Mouse (Mus musculus) mouse embryonic stem cell (cell line): ENCODE results near the gene Clpb.

Experiments
- in situ Hi-C, 2 experiments: fragments of 300-500 bp; cut with MboI; formaldehyde crosslinking; loops; 1 replicate in 1 of 2; 3 replicates in 1 of 2; pipeline ENCODE4 v1.14.3; 2019 to 2020; ENCODE audit warnings: low sequenced_read_pairs in 2 of 2, low pct_unique_long_range_greater_than_20kb in 1 of 2, mixed read lengths in 1 of 2; ENCODE audit not compliant: unreplicated experiment in 1 of 2

Gene Clpb

GRCm38 (mm10) chr7:101662006-101662405, 1.4 kb upstream of the Clpb start:
- in situ Hi-C loops: loop anchor here (5.0 to 25.0 kb wide), 3 partner anchors 135 to 425 kb away; partner anchors contain the start of gene Trpc2 (in 2 of the 2)

GRCm38 (mm10) chr7:101666581-101666980, 3.1 kb downstream of the Clpb start:
- in situ Hi-C loops: loop anchor here (10.0 to 25.0 kb wide), 2 partner anchors 158 to 421 kb away; partner anchors contain the start of gene Trpc2 (in 2 of the 2)

GRCm38 (mm10) chr7:101671601-101672280, 8.3 kb downstream of the Clpb start:
- in situ Hi-C loops: loop anchor here (25.0 kb wide), 1 partner anchor 416 kb away; the partner anchor contains the start of gene Trpc2 (in 2 of the 2)

DNA sequence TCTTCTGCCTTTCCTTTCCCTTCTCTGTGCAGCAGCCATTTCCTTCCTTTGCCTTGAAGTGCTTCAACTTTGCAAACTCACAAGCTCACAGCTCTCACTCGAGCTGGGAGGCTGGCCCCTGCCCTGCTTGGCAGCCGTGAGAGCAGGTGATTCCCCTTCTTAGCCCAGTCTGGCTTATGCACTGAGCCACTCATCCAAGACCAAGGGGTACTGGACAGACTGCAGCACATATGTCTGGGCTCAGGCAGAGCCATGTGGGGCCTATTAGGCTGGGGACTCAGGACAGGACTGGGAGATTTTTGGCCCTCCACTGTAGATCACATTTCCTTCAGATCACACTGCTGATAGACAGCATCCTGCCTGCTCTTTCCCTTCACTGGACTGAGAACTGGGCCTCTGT, 10.1 kb downstream of the Clpb start:
- in situ Hi-C loops: loop anchor here (25.0 kb wide), 1 partner anchor 414 kb away; the partner anchor contains the start of gene Trpc2 (in 2 of the 2)

DNA sequence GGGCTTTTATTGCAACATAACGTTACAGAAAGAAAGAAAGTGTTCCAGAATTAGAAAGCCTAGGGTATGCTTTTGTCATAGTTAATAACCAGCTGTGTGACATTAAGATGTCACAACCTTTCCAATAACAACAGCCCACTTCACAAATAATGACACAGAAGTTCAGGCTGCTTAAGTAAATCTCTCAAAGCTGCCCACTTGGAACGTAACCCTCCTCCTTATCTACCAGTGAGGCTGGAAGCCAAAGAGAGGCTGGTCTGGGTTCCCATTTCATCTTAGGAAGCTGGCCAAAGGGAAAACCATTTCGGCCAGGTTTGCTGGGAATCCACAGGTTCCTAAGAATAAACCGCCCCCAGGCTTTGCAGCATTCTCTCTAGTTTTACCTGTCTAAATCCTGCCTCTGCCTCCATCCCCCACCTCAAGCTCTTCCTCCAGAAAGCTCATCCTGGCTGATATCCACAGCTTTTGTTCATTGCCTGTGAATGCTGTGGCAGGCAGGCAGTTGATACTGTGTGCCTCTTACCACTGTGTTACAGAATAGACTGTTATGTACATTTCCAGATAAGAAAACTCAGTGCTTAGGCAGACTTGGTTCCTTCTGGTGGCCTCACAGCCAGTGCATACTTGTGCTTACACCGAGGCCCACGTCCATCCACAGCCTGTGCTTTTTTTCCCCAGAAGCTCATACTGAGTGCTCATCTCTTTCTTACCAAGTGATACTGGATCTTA, 12.8 kb downstream of the Clpb start:
- in situ Hi-C loops: no loop called here

DNA sequence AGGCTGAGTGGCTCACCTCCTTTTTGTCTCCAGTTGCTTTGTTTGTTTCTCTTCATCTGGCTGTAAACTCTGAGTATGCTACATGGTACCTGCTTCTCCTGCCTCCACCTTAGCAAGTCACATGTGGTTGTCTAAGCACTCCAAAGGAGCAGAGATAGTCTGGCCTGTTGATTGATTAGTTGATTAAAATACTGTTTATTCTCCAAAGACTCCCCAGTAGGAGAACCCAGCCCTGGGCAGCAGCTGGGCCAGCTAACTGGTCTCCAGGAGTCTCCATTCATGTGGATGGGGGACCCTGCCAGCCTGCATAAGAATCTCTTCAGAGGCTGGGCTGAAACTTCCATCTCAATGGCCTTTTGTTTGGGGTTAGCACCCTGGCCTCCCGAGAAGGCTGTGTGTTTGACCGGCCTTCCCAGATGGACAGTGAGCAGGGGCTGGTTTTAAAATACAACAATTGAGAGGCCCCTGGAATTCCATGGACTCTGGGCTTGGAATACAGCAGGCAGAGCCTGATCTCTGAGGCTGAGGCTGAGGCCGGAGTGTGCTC, 13.4 kb downstream of the Clpb start:
- in situ Hi-C loops: no loop called here

DNA sequence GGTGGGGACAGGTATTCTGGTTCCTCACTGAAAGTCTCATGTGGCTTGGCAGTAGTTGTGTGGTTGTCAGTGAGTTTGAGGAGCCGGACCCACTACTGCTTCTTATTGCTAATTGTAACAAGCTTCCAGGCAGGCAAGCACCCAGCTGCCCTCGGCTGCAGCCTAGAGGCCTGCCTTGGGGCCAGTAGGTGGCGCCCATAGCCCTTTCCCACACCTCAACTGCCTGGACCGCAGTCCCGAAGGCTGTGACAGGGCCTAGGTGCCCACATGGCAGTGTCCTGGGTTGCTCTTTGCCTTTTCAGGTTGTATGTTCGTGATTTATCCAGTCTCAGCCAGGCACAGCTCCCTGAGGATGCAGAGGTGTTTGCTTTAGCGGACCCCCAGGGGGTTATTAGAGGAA, 16.2 kb downstream of the Clpb start:
- in situ Hi-C loops: no loop called here

- in situ Hi-C loops: no loop called here
Observed at GRCm38 (mm10) chr7:101680961-101681360, 17.5 kb downstream of the Clpb start.

- in situ Hi-C loops: no loop called here
Observed at GRCm38 (mm10) chr7:101681565-101682071, 18.2 kb downstream of the Clpb start.

DNA sequence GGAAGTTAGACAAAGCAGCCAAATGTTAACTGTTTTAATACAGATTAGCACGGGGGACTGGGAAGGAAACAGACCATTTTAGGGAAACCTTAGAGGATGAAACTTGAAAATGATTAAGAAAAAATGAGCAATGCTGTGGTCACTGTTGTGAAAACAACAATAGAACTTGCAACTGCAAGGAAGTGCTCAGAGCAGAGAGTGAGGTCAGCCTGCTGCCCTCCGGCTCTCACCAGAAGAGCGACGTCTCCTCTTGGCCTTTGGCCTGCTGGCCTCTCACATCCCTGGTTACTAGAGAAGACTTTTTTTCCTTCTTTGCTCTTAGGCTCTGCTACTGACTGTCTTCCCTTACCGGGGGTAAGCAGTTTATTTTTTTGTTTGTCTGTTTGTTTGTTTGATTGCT, 19.5 kb downstream of the Clpb start:
- in situ Hi-C loops: no loop called here

DNA sequence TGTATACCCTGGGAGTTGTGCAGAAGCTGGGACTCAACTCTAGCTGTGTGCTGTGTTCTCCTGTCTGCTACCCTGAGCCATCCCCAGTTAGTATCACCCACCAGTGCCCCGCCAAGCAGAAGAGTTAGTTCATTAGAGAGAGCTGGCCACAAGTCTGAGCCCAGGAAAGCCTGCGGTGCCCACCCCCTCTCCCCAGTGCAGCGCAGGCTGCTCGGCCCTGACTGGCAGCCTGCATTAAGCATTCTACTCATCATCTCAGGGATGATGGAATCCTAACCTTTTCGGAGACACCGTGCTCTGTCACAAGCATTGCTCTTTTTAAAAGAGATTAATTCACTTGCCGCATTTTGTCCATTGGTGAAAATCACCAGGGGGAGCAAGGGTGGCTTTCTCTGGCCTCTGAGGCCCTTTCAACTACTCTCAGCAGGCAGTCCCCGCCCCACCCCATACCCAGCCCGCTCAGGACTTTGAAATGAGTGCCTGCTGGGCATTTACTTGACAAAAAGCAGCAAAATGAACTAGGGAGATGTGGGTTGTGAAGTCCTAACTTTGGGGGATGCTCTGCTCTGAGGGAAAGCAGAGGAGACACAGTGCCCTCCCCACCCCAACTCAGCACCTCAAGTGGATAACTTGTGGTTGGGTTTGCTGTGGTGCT, 20.7 kb downstream of the Clpb start:
- in situ Hi-C loops: no loop called here

GRCm38 (mm10) chr7:101684671-101685070, 21.2 kb downstream of the Clpb start:
- in situ Hi-C loops: no loop called here

GRCm38 (mm10) chr7:101687144-101687543, 23.7 kb downstream of the Clpb start:
- in situ Hi-C loops: no loop called here

- in situ Hi-C loops: no loop called here
Observed at GRCm38 (mm10) chr7:101690471-101690870, 27.0 kb downstream of the Clpb start.

DNA sequence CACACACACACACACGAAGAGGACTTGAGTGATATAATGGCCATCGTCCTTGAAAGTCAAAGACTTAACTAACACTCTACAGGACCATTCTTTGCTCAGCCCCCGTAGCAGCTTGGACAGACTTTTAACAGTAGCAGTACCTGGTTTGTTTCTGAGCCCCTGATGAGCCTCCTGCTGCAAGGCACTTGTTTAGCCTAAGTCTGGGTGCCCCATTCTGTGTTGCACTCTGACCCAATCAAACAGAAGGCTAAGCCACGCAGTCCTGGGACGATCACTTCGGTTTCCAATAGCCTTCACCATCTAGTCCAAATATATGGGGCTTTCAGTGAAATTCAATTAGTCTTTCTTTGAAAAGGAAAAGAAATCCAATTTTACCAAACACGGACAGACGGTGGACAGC, 28.4 kb downstream of the Clpb start:
- in situ Hi-C loops: no loop called here

DNA sequence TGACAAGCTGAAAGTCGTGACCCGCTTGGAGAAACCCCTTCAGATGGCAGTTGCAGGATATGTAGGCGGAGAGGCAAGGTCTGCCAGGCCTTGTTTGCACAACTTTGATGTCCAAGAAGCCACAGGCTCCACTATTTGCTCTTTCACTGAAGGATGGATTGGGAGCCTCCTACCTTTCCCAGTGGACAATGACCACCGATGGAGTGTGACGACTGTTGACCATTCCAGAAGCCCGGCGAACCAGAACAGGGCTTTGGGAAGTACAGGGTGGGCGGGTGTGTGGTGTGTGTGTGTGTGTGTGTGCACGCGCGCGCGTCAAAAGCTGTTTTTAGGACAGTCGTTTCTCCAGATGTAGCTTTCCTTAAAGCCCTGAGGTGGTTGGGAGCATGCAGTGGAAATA, 29.0 kb downstream of the Clpb start:
- in situ Hi-C loops: no loop called here

DNA sequence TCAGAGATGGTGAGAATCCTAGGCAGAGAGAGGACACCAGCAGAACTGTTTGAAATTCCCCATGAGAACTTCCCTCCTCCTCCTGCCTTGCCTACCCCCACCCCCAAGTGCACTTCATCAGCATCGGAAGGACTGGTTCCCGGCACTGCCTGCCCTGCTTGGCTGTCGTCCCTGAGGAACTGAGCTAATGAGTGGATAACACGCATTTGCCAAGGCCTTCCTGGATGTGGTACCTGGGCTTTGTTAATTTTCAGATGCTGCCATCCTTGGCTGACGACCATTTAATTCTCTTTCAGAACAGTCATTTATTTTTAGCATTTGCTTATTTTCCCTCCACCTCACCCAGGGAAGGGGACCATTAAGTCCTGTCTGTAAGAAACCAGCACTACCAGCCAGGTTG, 32.0 kb downstream of the Clpb start:
- in situ Hi-C loops: no loop called here

DNA sequence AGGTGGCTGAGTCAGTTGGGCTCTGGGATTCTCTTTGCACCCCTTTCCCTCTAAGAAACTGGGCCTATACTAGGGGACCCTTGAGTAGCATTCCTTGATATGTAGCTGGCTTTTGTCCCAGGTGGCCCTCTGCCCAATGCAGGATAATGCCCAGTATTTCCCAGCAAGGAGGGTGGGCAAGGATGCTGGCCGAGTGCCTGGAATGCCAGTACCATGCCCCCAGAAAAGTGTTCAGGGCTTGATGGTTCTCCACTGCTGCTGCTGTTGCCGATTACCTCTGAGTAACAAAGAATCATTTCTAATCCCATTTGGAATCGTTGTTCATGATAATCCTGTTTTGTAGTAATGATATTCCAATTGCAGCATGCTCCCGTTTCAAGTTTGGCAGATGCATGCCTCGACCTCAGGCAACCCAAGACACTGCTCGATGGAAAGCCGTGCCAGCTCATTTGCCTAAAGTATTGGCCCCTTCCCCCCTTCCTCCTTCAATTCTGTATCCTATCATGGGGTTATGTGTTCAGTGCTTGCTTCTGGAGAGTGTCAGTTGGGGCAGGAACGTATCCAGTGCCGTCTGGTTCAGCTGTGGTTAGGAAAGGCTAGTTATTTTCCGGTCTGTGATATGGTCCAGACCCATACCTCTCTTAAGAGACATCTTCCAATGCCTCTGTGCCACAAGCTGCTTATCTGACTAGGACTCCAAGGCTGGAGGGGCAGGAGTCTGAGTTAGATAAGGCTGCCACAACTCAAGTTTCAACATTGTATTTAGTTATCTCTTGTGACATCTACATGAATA, 33.7 kb downstream of the Clpb start:
- in situ Hi-C loops: no loop called here
